Mouse (Mus musculus): ENCODE measurements around the gene 1700125H20Rik.

Gene 1700125H20Rik

GRCm38 (mm10) chr11:85184839-85185238 lies 14.6 kb downstream of the 1700125H20Rik start:
- DNase-seq = no peak

- no peak for DNase-seq
Measured at GRCm38 (mm10) chr11:85189110-85189509, 18.9 kb downstream of the 1700125H20Rik start.

GRCm38 (mm10) chr11:85190741-85191140 lies 20.5 kb downstream of the 1700125H20Rik start:
- DNase-seq = no peak

GRCm38 (mm10) chr11:85194206-85194605 lies 24.0 kb downstream of the 1700125H20Rik start:
- no peak for DNase-seq

- no peak for DNase-seq
Measured at GRCm38 (mm10) chr11:85196046-85196445, 25.8 kb downstream of the 1700125H20Rik start.

GRCm38 (mm10) chr11:85198906-85199305 lies 28.7 kb downstream of the 1700125H20Rik start:
- no peak for DNase-seq

GRCm38 (mm10) chr11:85206231-85206630 lies 36.0 kb downstream of the 1700125H20Rik start:
- DNase-seq = no peak

GRCm38 (mm10) chr11:85211151-85211550 lies 40.9 kb downstream of the 1700125H20Rik start:
- no peak for DNase-seq

- DNase-seq = no peak
Measured at GRCm38 (mm10) chr11:85213215-85213614, 43.0 kb downstream of the 1700125H20Rik start.

- DNase-seq = no peak
Measured at GRCm38 (mm10) chr11:85214679-85215078, 44.5 kb downstream of the 1700125H20Rik start.

- DNase-seq = no peak
Measured at GRCm38 (mm10) chr11:85219014-85219413, 48.8 kb downstream of the 1700125H20Rik start.

- no peak for DNase-seq
Measured at GRCm38 (mm10) chr11:85222561-85222960, 52.4 kb downstream of the 1700125H20Rik start.

- DNase-seq = no peak
Measured at GRCm38 (mm10) chr11:85223248-85223647, 53.0 kb downstream of the 1700125H20Rik start.

All from thymus, adult 18-20 months (tissue).